In genomic region chr13:24938683-24939082, GRCm38 (mm10) we compare ENCODE assay signal across 9 mouse cellular contexts. TPM values are rescaled to one million over a fixed set of nuclear protein-coding genes. Genes with fewer than 3 reads are reported as not detected.
DNase-seq lines count a peak whose midpoint lies in the region; ATAC-seq and TF ChIP-seq lines count a peak whose summit lies in the region.
"Had no signal": no experiment of that assay in that cellular context is flagged by ENCODE, and none has a peak within 500 bp of the region (broad histone marks: within the 10 kb centered on the region; RNA-seq: fewer than 3 reads in every experiment).

No protein-coding gene starts in this region.

- H3K9ac ChIP-seq in midbrain, embryonic 13.5 days (replicated peaks): no peak overlapping the region
- 0 out of 2 replicates have a peak overlapping the region, but pooled peaks have one; percentile 45 for H3K9ac ChIP-seq in liver, adult 2 months (ENCODE audit: low read depth, low read length)

- TF ChIP-seq CTCF in liver, adult 2 months (IDR thresholded peaks at IDR 0.05; ENCODE audit: low read depth, low read length): peak; percentile 87

- H3K36me3 ChIP-seq in midbrain, embryonic 10.5 days: peaks cover 15% of the 10 kb centered on the region; the same call in 1 of the 2 replicates
- H3K36me3 ChIP-seq in midbrain, embryonic 13.5 days: no peaks in the 10 kb centered on the region
- H3K36me3 ChIP-seq in liver, adult 2 months (ENCODE audit: control insufficient read depth, insufficient read depth, low read length): no peaks in the 10 kb centered on the region
- H3K36me3 ChIP-seq: heart, embryonic 15.5 days had no signal

- peaks cover 10% of the 10 kb centered on the region for H3K27me3 ChIP-seq in midbrain, embryonic 10.5 days (ENCODE audit: low read depth, poor library complexity, severe bottlenecking)
- H3K27me3 ChIP-seq in midbrain, embryonic 13.5 days: no peaks in the 10 kb centered on the region
- no peaks in the 10 kb centered on the region for H3K27me3 ChIP-seq in liver, adult 2 months (ENCODE audit: control insufficient read depth, insufficient read depth, low read length)
- H3K27me3 ChIP-seq: heart, embryonic 15.5 days had no signal

- WGBS in midbrain, embryonic 10.5 days: 32% methylated on average over 9 of the region's 9 CpGs
- 35% methylated on average over 9 of the region's 9 CpGs for WGBS in midbrain, embryonic 13.5 days
- 11% methylated on average over 9 of the region's 9 CpGs for WGBS in liver, adult 2 months

- H3K9me3 ChIP-seq in midbrain, embryonic 10.5 days (replicated peaks): no peaks in the 10 kb centered on the region
- no peaks in the 10 kb centered on the region for H3K9me3 ChIP-seq in midbrain, embryonic 13.5 days
- H3K9me3 ChIP-seq: heart, embryonic 15.5 days had no signal

- H3K4me2 ChIP-seq in midbrain, embryonic 13.5 days (replicated peaks): no peak overlapping the region

- peaks cover 17% of the 10 kb centered on the region; the same call in 1 of the 2 replicates for H3K79me2 ChIP-seq in liver, adult 2 months (ENCODE audit: control insufficient read depth, insufficient read depth, low read length)

- no peak for TF ChIP-seq POLR2A in liver, adult 2 months (IDR thresholded peaks at IDR 0.05; ENCODE audit: extremely low read depth, insufficient read depth, low read length)

- no peak overlapping the region for H3K4me3 ChIP-seq in midbrain, embryonic 10.5 days
- H3K4me3 ChIP-seq in midbrain, embryonic 13.5 days (replicated peaks): no peak overlapping the region
- no peak overlapping the region; the same call in 1 of the 2 replicates for H3K4me3 ChIP-seq in liver, adult 2 months (ENCODE audit: insufficient read depth, low read depth, low read length)

- H3K27ac ChIP-seq in midbrain, embryonic 10.5 days (replicated peaks): no peak overlapping the region
- H3K27ac ChIP-seq in midbrain, embryonic 13.5 days: no peak overlapping the region
- H3K27ac ChIP-seq in liver, adult 2 months (replicated peaks; ENCODE audit: insufficient read depth, low read depth, low read length): peak overlapping the region; percentile 47
- H3K27ac ChIP-seq: heart, embryonic 15.5 days had no signal

- ATAC-seq in midbrain, embryonic 13.5 days: no peak

- H3K4me1 ChIP-seq in midbrain, embryonic 10.5 days: peaks cover 28% of the 10 kb centered on the region
- peaks cover 32% of the 10 kb centered on the region for H3K4me1 ChIP-seq in midbrain, embryonic 13.5 days (replicated peaks)
- H3K4me1 ChIP-seq in liver, adult 2 months (ENCODE audit: control insufficient read depth, insufficient read depth, low read length): peaks cover 16% of the 10 kb centered on the region

- DNase-seq in midbrain, embryonic 10.5 days (ENCODE audit: low spot score): peak; percentile 70
- peak; percentile 62 for DNase-seq in c-Kit-positive CD71-negative TER-119-negative erythroid progenitor cells, embryonic 14.5 days (ENCODE audit: low read depth)
- DNase-seq in frontal cortex, postnatal 10 days (ENCODE audit: low spot score in 2 of 2): peak; percentile 38 to 68
- peak; percentile 88 for DNase-seq in kidney, adult 9 months
- DNase-seq in liver, adult 2 months (ENCODE audit: extremely low read depth, low read depth, low spot score): peak; percentile 79
- DNase-seq in ovary, postnatal 14 days (ENCODE audit: low spot score): peak; percentile 71
- peak; percentile 48 for DNase-seq in thymus, postnatal 0 days (ENCODE audit: low spot score)

RNA-seq across cellular contexts. Expression of gene Aldh5a1, which starts 1.2 kb away (rescaled TPM):
- 7.1 and 8.2 TPM in 2 replicates for polyA plus RNA-seq in midbrain, embryonic 10.5 days (2016; fragmentation: Nextera tagmentation; extraction: Ambion mirVana)
- 7.5 and 7.9 TPM in 2 replicates for polyA plus RNA-seq in midbrain, embryonic 13.5 days (2015; fragmentation: Nextera tagmentation; extraction: Ambion mirVana)
- 15.0 and 18.9 TPM in 2 replicates for total RNA-seq in liver, adult 2 months (2014; rRNA removed)
- 15.2 and 19.8 TPM in 2 replicates for polyA plus RNA-seq in liver, adult 2 months (2012; rRNA removed)
- 1.2 and 1.3 TPM in 2 replicates for polyA plus RNA-seq in thymus, postnatal 0 days (2015; fragmentation: Nextera tagmentation; extraction: Ambion mirVana)

RNA-seq across cellular contexts. Expression of gene Gpld1, which starts 4.3 kb away (rescaled TPM):
- 0.21 TPM in 2 replicates for polyA plus RNA-seq in midbrain, embryonic 10.5 days (2016; fragmentation: Nextera tagmentation; extraction: Ambion mirVana)
- 0.63 and 1.3 TPM in 2 replicates for polyA plus RNA-seq in midbrain, embryonic 13.5 days (2015; fragmentation: Nextera tagmentation; extraction: Ambion mirVana)
- total RNA-seq in liver, adult 2 months (2014; rRNA removed): 154 and 156 TPM in 2 replicates
- 88.4 and 88.9 TPM in 2 replicates for polyA plus RNA-seq in liver, adult 2 months (2012; rRNA removed)
- 0.47 and 0.54 TPM in 2 replicates for polyA plus RNA-seq in thymus, postnatal 0 days (2015; fragmentation: Nextera tagmentation; extraction: Ambion mirVana)

Comparison
In these comparisons a context has a peak if more than half of its experiments do, and no peak if none do; other contexts are left out.
1. RNA of gene Gpld1, which starts 4.3 kb away (polyA plus RNA-seq): 88.4 to 88.9 TPM in liver, adult 2 months; 0.63 to 1.3 TPM in midbrain, embryonic 13.5 days, 0.47 to 0.54 TPM in thymus, postnatal 0 days and 0.21 TPM in midbrain, embryonic 10.5 days; every median in the first group is over 10 times any median in the second.
2. Peak in every context shown above with its lines, with median percentiles within 50 percentile points of each other: DNase-seq.